Mouse (Mus musculus) lung, postnatal 36 days (tissue): ENCODE data around the gene Preb.

Source experiments
- DNase-seq: peaks from one replicate; pipeline ENCODE4 v3.0.0; 2022; ENCODE audit warnings: mixed read lengths

Gene Preb

GRCm38 (mm10) chr5:30959966-30960501 is at the start of gene Preb:
Gene Preb, minus strand, starts transcription at chr5:30960361.
- DNase-seq: peak; percentile 99

GRCm38 (mm10) chr5:31004184-31004583 is 44.0 kb upstream of the Preb start:
- peak; percentile 95 for DNase-seq

- no peak for DNase-seq
Measured at GRCm38 (mm10) chr5:31001560-31001959, 41.4 kb upstream of the Preb start.

- no peak for DNase-seq
Measured at GRCm38 (mm10) chr5:31000993-31001392, 40.8 kb upstream of the Preb start.

GRCm38 (mm10) chr5:31000122-31000521 is 40.0 kb upstream of the Preb start:
- DNase-seq: peak; percentile 4

- no peak for DNase-seq
Measured at GRCm38 (mm10) chr5:30999324-30999723, 39.2 kb upstream of the Preb start.

GRCm38 (mm10) chr5:30998306-30998705 is 38.1 kb upstream of the Preb start:
- peak; percentile 50 for DNase-seq

- no peak for DNase-seq
Measured at GRCm38 (mm10) chr5:30994910-30995635, 34.9 kb upstream of the Preb start.

GRCm38 (mm10) chr5:30994074-30994473 is 33.9 kb upstream of the Preb start:
- DNase-seq: no peak

GRCm38 (mm10) chr5:30992980-30993676 is 33.0 kb upstream of the Preb start:
- no peak for DNase-seq

GRCm38 (mm10) chr5:30982357-30982756 is 22.2 kb upstream of the Preb start:
- peak; percentile 46 for DNase-seq

- peak; percentile 19 for DNase-seq
Measured at GRCm38 (mm10) chr5:30974870-30975656, 14.9 kb upstream of the Preb start.

- peak; percentile 25 for DNase-seq
Measured at GRCm38 (mm10) chr5:30969440-30969839, 9.3 kb upstream of the Preb start.

GRCm38 (mm10) chr5:30968416-30968815 is 8.3 kb upstream of the Preb start, which contains the start of gene Tcf23:
Gene Tcf23, plus strand, starts transcription at chr5:30968662.
- DNase-seq: peak; percentile 44

GRCm38 (mm10) chr5:30966189-30966588 is 6.0 kb upstream of the Preb start:
- no peak for DNase-seq

- no peak for DNase-seq
Measured at GRCm38 (mm10) chr5:30963916-30964315, 3.8 kb upstream of the Preb start.

- peak; percentile 76 for DNase-seq
Measured at GRCm38 (mm10) chr5:30961545-30962505, 1.7 kb upstream of the Preb start.

- DNase-seq: no peak
Measured at GRCm38 (mm10) chr5:30960814-30961213, 653 bp upstream of the Preb start.

GRCm38 (mm10) chr5:30959198-30959854 is 835 bp downstream of the Preb start:
- DNase-seq: peak; percentile 20

GRCm38 (mm10) chr5:30957891-30958290 is 2.3 kb downstream of the Preb start:
- DNase-seq: no peak

- no peak for DNase-seq
Measured at GRCm38 (mm10) chr5:30955751-30956150, 4.4 kb downstream of the Preb start.
